Mouse (Mus musculus) CH12.LX (cell line): Measurements from ENCODE around the gene Baz1b. TPM values are rescaled to one million over a fixed set of nuclear protein-coding genes. Genes with fewer than 3 reads are reported as not detected.
A peak's percentile ranks its signal among the peaks of the same experiment; 100 is the strongest.

ENCODE experiments used
- DNase-seq: peaks from one replicate; pipeline ENCODE4 v3.0.0-alpha.2; 2013; ENCODE audit errors: extremely low read depth
- H3K27ac ChIP-seq: 2 replicates; pipeline ENCODE4 v1.5.1; 2012; ENCODE audit warnings: low read depth, mild to moderate bottlenecking, control low read depth, moderate library complexity; ENCODE audit not compliant: insufficient read depth
- H3K27me3 ChIP-seq: replicated peaks from 2 replicates; pipeline ENCODE3; 2012; ENCODE audit warnings: inconsistent platforms
- H3K36me3 ChIP-seq, 2 experiments: replicated peaks in 1 of 2; 2 replicates each; pipeline versions ENCODE3 to v1.6.1; 2012; ENCODE audit warnings: inconsistent platforms in 1 of 2, low read length in 1 of 2, mild to moderate bottlenecking in 1 of 2, mixed read lengths in 1 of 2, moderate library complexity in 1 of 2; ENCODE audit not compliant: control insufficient read depth in 1 of 2, insufficient read depth in 1 of 2
- H3K4me1 ChIP-seq, 2 experiments: 2 replicates each; pipeline ENCODE4 v1.6.1; 2012; ENCODE audit warnings: inconsistent platforms in 1 of 2, moderate library complexity in 1 of 2; ENCODE audit not compliant: insufficient read depth in 2 of 2, control insufficient read depth in 1 of 2
- H3K4me2 ChIP-seq: 2 replicates; pipeline ENCODE4 v1.6.1; 2012; ENCODE audit warnings: low read depth, mild to moderate bottlenecking, control low read depth; ENCODE audit not compliant: poor library complexity, insufficient read depth, severe bottlenecking
- H3K4me3 ChIP-seq, 3 experiments: fragments of 150-350 bp in 1 of 3; sonication (generic) in 1 of 3; replicated peaks in 1 of 3; 2 replicates each; pipeline versions ENCODE3 to v1.5.1; 2011 to 2012; ENCODE audit warnings: low read depth in 2 of 3, low read length in 2 of 3, mild to moderate bottlenecking in 2 of 3, moderate library complexity in 2 of 3, control low read depth in 1 of 3, improper control_type of control experiment in 1 of 3, inconsistent platforms in 1 of 3, mixed read lengths in 1 of 3; ENCODE audit not compliant: poor library complexity in 1 of 3
- H3K79me2 ChIP-seq: replicated peaks from 2 replicates; pipeline ENCODE4 v1.6.1; 2012; ENCODE audit warnings: mild to moderate bottlenecking, moderate library complexity; ENCODE audit not compliant: control insufficient read depth, poor library complexity, insufficient read depth, severe bottlenecking; ENCODE audit errors: extremely low read depth
- H3K9ac ChIP-seq: 2 replicates; pipeline ENCODE4 v1.6.1; 2012; ENCODE audit warnings: low read depth, mild to moderate bottlenecking, control low read depth, moderate library complexity; ENCODE audit not compliant: insufficient read depth
- H3K9me3 ChIP-seq: replicated peaks from 2 replicates; pipeline ENCODE3; 2012; ENCODE audit warnings: low read length, inconsistent platforms, mixed read lengths
- CTCF ChIP-seq, 2 experiments: IDR thresholded peaks in 1 of 2; conservative IDR thresholded peaks in 1 of 2; 2 replicates each; pipeline ENCODE4 v1.5.1; 2011 to 2012; ENCODE audit warnings: low read depth in 2 of 2, low read length in 2 of 2, improper control_type of control experiment in 1 of 2, inconsistent platforms in 1 of 2, mild to moderate bottlenecking in 1 of 2, moderate library complexity in 1 of 2
- ETS1 ChIP-seq: conservative IDR thresholded peaks from 2 replicates; pipeline ENCODE4 v1.6.1; 2012; ENCODE audit warnings: low read depth, mild to moderate bottlenecking, inconsistent platforms, low read length, improper control_type of control experiment, moderate library complexity
- HCFC1 ChIP-seq: IDR thresholded peaks from 2 replicates; pipeline ENCODE4 v1.6.1; 2012; ENCODE audit warnings: low read depth, mild to moderate bottlenecking, inconsistent platforms, low read length, improper control_type of control experiment
- JUN ChIP-seq: IDR thresholded peaks from 2 replicates; pipeline ENCODE4 v1.6.1; 2011; ENCODE audit warnings: low read depth, mild to moderate bottlenecking, low read length, improper control_type of control experiment, moderate library complexity; ENCODE audit not compliant: insufficient read depth
- JUND ChIP-seq: conservative IDR thresholded peaks from 2 replicates; pipeline ENCODE4 v1.6.1; 2011; ENCODE audit warnings: low read depth, low read length, improper control_type of control experiment
- MAFK ChIP-seq: IDR thresholded peaks from 2 replicates; pipeline ENCODE4 v1.6.1; 2011; ENCODE audit warnings: low read length, improper control_type of control experiment; ENCODE audit not compliant: insufficient replicate concordance
- MAX ChIP-seq: IDR thresholded peaks from 2 replicates; pipeline ENCODE4 v1.6.1; 2011; ENCODE audit warnings: low read length, improper control_type of control experiment
- MAZ ChIP-seq: IDR thresholded peaks from 2 replicates; pipeline ENCODE4 v1.6.1; 2012; ENCODE audit warnings: low read depth, mild to moderate bottlenecking, inconsistent platforms, low read length, improper control_type of control experiment, moderate library complexity
- MYC ChIP-seq: IDR thresholded peaks from 2 replicates; pipeline ENCODE4 v1.6.1; 2011; ENCODE audit warnings: low read depth, mild to moderate bottlenecking, improper control_type of control experiment, low read length
- NELFE ChIP-seq: IDR thresholded peaks from 2 replicates; pipeline ENCODE4 v1.6.1; 2011; ENCODE audit warnings: low read depth, low read length, improper control_type of control experiment
- POLR2A ChIP-seq: IDR thresholded peaks from 2 replicates; pipeline ENCODE4 v1.6.1; 2011; ENCODE audit warnings: low read depth, mild to moderate bottlenecking, improper control_type of control experiment, low read length
- RAD21 ChIP-seq: IDR thresholded peaks from 2 replicates; pipeline ENCODE4 v1.6.1; 2011; ENCODE audit warnings: low read depth, mild to moderate bottlenecking, low read length, improper control_type of control experiment, moderate library complexity
- SIN3A ChIP-seq: IDR thresholded peaks from 2 replicates; pipeline ENCODE4 v1.6.1; 2012; ENCODE audit warnings: low read length, improper control_type of control experiment, inconsistent platforms
- SMC3 ChIP-seq: IDR thresholded peaks from 2 replicates; pipeline ENCODE4 v1.6.1; 2011; ENCODE audit warnings: low read depth, low read length, improper control_type of control experiment
- TBP ChIP-seq: conservative IDR thresholded peaks from 2 replicates; pipeline ENCODE4 v1.6.1; 2011; ENCODE audit warnings: low read depth, low read length, improper control_type of control experiment
- TCF12 ChIP-seq: IDR thresholded peaks from 2 replicates; pipeline ENCODE4 v1.6.1; 2014; ENCODE audit warnings: low read depth, mild to moderate bottlenecking, inconsistent platforms, low read length, improper control_type of control experiment
- USF2 ChIP-seq: conservative IDR thresholded peaks from 2 replicates; pipeline ENCODE4 v1.6.1; 2011; ENCODE audit warnings: low read depth, low read length, improper control_type of control experiment
- ZMIZ1 ChIP-seq: IDR thresholded peaks from 2 replicates; pipeline ENCODE4 v1.6.1; 2012; ENCODE audit warnings: low read depth, mild to moderate bottlenecking, inconsistent platforms, low read length, improper control_type of control experiment
- dilution Hi-C: fragments of 300-500 bp; cut with MboI; formaldehyde crosslinking; loops from 2 replicates; pipeline ENCODE4 v1.14.3; 2020; ENCODE audit warnings: low sequenced_read_pairs; ENCODE audit not compliant: extremely low pct_unique_long_range_greater_than_20kb, extremely low pct_ligation_motif_present
- in situ Hi-C: fragments of 300-500 bp; cut with MboI; formaldehyde crosslinking; loops from 3 replicates; pipeline ENCODE4 v1.14.3; 2019; ENCODE audit warnings: low sequenced_read_pairs, low pct_ligation_motif_present, low pct_unique_long_range_greater_than_20kb, mixed read lengths
- polyA plus RNA-seq: library from polyadenylated mRNA; unstranded; fragments of >175 nt; gene quantifications from 2 replicates; pipeline ENCODE4 v1.2.1, GENCODE M21; 2012; ENCODE audit warnings: low read depth; ENCODE audit not compliant: insufficient read length
- total RNA-seq, 2 experiments: library from RNA; depleted of rRNA; stranded (reverse); fragments of 300-350 nt in 1 of 2; fragments of >200 nt in 1 of 2; gene quantifications; 2 replicates each; pipeline ENCODE4 v1.2.3; 2012 to 2014

Gene Baz1b
- total and polyA plus RNA-seq, 3 experiments: 53.3 to 85.4 (median 60.0) TPM

DNA sequence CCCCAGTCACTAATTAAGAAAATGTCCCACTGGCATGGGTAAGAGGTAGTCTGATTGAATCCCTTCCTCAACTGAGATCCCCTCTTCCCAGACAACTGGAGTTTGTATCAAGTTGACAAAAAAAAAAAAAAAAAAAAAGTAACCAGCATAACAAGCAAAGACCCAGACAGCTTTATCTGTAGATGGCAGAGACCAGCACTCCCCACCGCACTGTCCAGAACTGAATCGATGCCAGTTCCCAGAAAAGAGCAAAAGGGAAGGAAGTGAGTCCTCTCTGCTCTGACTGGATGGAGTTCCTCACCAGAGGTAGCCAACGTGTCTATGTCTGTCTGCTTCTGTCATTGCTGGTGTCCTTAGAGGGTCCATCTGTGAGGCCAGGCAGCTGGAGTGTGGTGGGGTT is 41.5 kb upstream of the Baz1b start:
- Histone ChIP-seq H3K4me1 (peaks cover 0 to 12% of the 10 kb centered on the region in 2 experiments; a peak in 2 of 4 replicates), H3K9ac (no peak overlapping the region), H3K27ac (no peak overlapping the region), H3K4me2 (no peak overlapping the region), H3K79me2 (peaks cover 5% of the 10 kb centered on the region), H3K36me3 (no peaks in the 10 kb centered on the region), H3K4me3 (no peak overlapping the region), H3K27me3 (peaks cover 31% of the 10 kb centered on the region), H3K9me3 (peaks cover 6% of the 10 kb centered on the region)
- dilution Hi-C loops (no loop called here), in situ Hi-C loops (no loop called here)
- TF ChIP-seq TCF12 (no peak), JUND (no peak), USF2 (no peak), MAX (no peak), SIN3A (no peak), MAZ (no peak), TBP (no peak), NELFE (no peak), SMC3 (no peak), HCFC1 (no peak), MAFK (no peak), RAD21 (no peak), ETS1 (no peak), MYC (no peak), POLR2A (no peak), JUN (no peak)
- no peak for DNase-seq

DNA sequence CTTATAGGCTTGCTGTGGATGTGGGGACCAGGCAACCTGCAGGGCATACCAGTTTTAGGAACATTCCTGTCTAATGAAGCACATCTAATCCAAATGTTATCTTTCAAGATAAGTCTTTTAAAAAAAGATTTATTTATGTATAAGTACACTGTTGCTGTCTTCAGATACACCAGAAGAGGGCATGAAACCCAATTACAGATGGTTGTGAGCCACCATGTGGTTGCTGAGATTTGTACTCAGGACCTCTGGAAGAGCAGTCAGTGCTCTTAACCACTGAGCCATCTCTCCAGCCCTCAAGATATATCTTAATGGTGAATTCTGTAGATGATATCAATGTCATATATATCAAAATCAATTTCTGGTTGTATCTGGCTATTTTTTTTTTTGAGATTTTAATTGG is 41.1 kb upstream of the Baz1b start:
- TF ChIP-seq CTCF (conservative IDR thresholded peaks at IDR 0.05 in 1 of 2, IDR thresholded peaks at IDR 0.05 in 1 of 2; ENCODE audit: low read depth in 2 of 2, low read length in 2 of 2): peak in 1 of 2 experiments; percentile 67; a peak in 2 of 4 replicates
- no peak for TF ChIP-seq ZMIZ1
- TF ChIP-seq, all 38 proteins: peak for 1
- dilution Hi-C loops: no loop called here
- Histone ChIP-seq H3K4me2 (no peak overlapping the region), H3K9me3 (peaks cover 6% of the 10 kb centered on the region), H3K27ac (no peak overlapping the region), H3K9ac (no peak overlapping the region), H3K4me3 (no peak overlapping the region), H3K36me3 (peaks cover 0 to 1% of the 10 kb centered on the region in 2 experiments), H3K79me2 (peaks cover 9% of the 10 kb centered on the region), H3K27me3 (peaks cover 29% of the 10 kb centered on the region), H3K4me1 (peaks cover 0 to 15% of the 10 kb centered on the region in 2 experiments; a peak in 2 of 4 replicates)
- in situ Hi-C loops: no loop called here
- DNase-seq: no peak
